Comparison of ENCODE assay signal across 7 mouse cellular contexts in the genomic region with DNA sequence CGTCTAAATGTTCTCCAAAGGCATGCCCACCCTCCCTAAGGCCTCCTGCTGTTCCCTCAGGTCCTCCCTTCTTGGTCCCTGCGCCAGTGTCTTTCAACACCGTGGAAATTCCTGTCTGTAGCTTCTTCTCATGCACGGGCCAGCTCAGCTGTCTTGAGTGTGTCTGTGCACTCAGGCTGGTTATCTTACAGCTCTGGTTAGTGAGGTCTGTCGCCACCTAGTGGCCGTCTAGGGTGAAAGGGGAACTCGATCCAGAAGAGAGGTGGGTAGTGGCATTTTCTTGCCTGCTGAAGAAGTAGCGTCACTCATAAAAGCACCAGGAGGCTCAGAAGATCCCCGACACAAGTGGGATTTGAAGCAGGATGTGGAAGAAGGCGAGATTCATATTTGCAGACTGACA.
DNase-seq lines count a peak whose midpoint lies in the region; ATAC-seq lines count a peak whose summit lies in the region.

No protein-coding gene starts in this region.

- H3K27ac ChIP-seq in midbrain, embryonic 11.5 days (ENCODE audit: low read depth, low read length): no peak overlapping the region

- H3K27me3 ChIP-seq in midbrain, embryonic 11.5 days (ENCODE audit: control insufficient read depth, insufficient read depth, low read length): no peaks in the 10 kb centered on the region

- no peak overlapping the region for H3K9ac ChIP-seq in midbrain, embryonic 11.5 days (ENCODE audit: low read length)

- H3K9me3 ChIP-seq in midbrain, embryonic 11.5 days (ENCODE audit: control insufficient read depth, low read length): no peaks in the 10 kb centered on the region

- ATAC-seq in midbrain, embryonic 11.5 days (ENCODE audit: low FRiP score): peak; percentile 77

- no peak overlapping the region for H3K4me3 ChIP-seq in midbrain, embryonic 11.5 days (ENCODE audit: low read depth, low read length)

- no peaks in the 10 kb centered on the region for H3K4me1 ChIP-seq in midbrain, embryonic 11.5 days (ENCODE audit: control insufficient read depth, insufficient read depth, low read length)

- DNase-seq in adipocyte (ENCODE audit: low spot score): peak; percentile 84
- peak; percentile 78 to 88 for DNase-seq in cerebellum, postnatal 4 days (ENCODE audit: low spot score in 2 of 2)
- peak; percentile 30 to 48 for DNase-seq in gastrocnemius, adult 8-10 months (ENCODE audit: low spot score in 2 of 2)
- DNase-seq in induced T-regulatory cell, adult 2 months (ENCODE audit: low read depth): peak; percentile 87
- DNase-seq in left cerebral cortex, adult 9 months (ENCODE audit: low spot score in 2 of 2): peak; percentile 36 to 89
- peak; percentile 97 for DNase-seq in midbrain, embryonic 11.5 days (ENCODE audit: low spot score, missing footprints)
- peak; percentile 93 for DNase-seq in right cerebral cortex, postnatal 4 days

- no peak overlapping the region for H3K4me2 ChIP-seq in midbrain, embryonic 11.5 days

- no peaks in the 10 kb centered on the region for H3K36me3 ChIP-seq in midbrain, embryonic 11.5 days (ENCODE audit: control insufficient read depth, insufficient read depth, low read length)

- 8% methylated on average over 10 of the region's 10 CpGs for WGBS in midbrain, embryonic 11.5 days

Comparison
In these comparisons a context has a peak if more than half of its experiments do, and no peak if none do; other contexts are left out.
1. DNase-seq: peak in every context shown above with its lines; median percentile 97 in midbrain, embryonic 11.5 days; 93 in right cerebral cortex, postnatal 4 days; 87 in induced T-regulatory cell, adult 2 months; 84 in adipocyte; 83 in cerebellum, postnatal 4 days; 62 in left cerebral cortex, adult 9 months; 39 in gastrocnemius, adult 8-10 months.